Mouse (Mus musculus): ENCODE measurements around the gene Mdc1. TPM values are rescaled to one million over a fixed set of nuclear protein-coding genes. Genes with fewer than 3 reads are reported as not detected.

Mdc1 gene
- total RNA-seq, 2 experiments from 2014 or later: 16.9 to 18.4 TPM

DNA sequence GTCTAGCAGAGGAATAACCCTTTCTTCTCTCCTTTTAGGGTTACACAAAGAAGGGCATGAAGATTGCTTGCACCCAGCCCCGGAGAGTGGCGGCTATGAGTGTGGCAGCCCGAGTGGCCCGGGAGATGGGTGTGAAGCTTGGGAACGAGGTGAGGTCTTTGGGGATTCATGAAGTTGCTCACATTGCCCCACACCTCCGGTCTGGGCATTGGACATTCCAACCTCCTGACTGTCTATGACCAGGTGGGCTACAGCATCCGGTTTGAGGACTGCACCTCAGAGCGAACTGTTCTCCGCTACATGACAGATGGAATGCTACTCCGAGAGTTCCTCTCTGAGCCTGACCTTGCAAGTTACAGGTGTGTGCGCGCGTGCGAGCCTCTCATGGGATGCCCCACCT is 42.5 kb downstream of the Mdc1 start:
- TF ChIP-seq CTCF (conservative IDR thresholded peaks at IDR 0.05): no peak
- no peak overlapping the region for H3K27ac ChIP-seq
- DNase-seq (ENCODE audit: low spot score in 2 of 2): no peak
- H3K4me3 ChIP-seq: no peak overlapping the region

GRCm38 (mm10) chr17:35887725-35888124 is 46.4 kb downstream of the Mdc1 start:
- DNase-seq (ENCODE audit: low spot score in 2 of 2): no peak
- TF ChIP-seq CTCF (conservative IDR thresholded peaks at IDR 0.05): no peak
- H3K4me3 ChIP-seq: no peak overlapping the region
- H3K27ac ChIP-seq: no peak overlapping the region

DNA sequence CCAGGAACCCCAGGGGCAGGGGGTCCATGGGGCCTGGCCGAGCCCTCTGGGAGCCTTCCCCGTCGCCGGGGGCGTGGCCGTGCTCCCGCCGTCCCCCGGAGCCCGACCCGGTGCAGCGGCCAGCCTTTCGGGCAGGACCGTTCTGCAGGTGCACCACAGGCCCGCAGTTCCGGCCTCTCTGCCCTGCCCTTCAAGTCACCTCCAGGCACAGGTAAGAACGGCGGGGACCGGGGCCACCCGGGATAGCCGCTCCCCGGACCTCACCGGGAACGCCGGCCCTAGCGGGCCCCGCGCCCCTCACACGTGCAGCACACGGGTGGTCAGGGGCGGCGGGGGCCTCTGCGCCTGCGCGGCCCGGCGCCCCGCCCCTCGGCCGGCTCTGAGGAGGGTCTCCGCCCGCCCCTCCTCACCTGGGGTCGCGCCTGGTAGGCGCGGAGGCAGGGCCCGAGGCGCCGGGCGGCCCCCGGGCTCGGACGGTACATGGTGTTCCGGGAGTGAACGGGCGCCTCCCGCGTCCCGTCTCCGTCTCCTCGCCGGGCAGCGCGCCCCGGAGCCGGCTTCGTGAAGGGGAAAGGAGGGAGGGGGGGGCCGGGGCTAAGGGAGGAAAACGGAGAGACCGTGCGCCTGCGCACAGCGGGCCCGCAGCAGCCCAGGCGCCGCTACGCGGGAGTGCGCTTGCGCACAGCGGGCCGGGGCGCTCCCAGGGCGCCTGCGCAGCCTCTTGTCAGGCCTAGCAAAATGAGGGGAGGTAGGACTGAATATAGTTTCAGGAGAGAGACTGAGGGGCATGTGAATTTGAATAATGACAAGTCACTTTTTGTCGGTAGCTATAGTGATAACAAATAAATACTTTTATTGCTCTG is 55.7 kb downstream of the Mdc1 start, which contains the start of gene 2310061I04Rik:
Gene 2310061I04Rik, minus strand, starts transcription at position 651 of the 863 bp plus-strand sequence.
- H3K4me3 ChIP-seq: peak within 1 kb of the TSS; percentile 74
- peak; percentile 91 to 93 for DNase-seq (ENCODE audit: low spot score in 2 of 2)
- H3K27ac ChIP-seq: peak within 1 kb of the TSS; percentile 94
- TF ChIP-seq CTCF (conservative IDR thresholded peaks at IDR 0.05): no peak

GRCm38 (mm10) chr17:35897644-35898573 is 56.6 kb downstream of the Mdc1 start:
- peak overlapping the region; percentile 74 for H3K4me3 ChIP-seq
- peak overlapping the region; percentile 94 for H3K27ac ChIP-seq
- no peak for DNase-seq (ENCODE audit: low spot score in 2 of 2)
- TF ChIP-seq CTCF (conservative IDR thresholded peaks at IDR 0.05): no peak

DNA sequence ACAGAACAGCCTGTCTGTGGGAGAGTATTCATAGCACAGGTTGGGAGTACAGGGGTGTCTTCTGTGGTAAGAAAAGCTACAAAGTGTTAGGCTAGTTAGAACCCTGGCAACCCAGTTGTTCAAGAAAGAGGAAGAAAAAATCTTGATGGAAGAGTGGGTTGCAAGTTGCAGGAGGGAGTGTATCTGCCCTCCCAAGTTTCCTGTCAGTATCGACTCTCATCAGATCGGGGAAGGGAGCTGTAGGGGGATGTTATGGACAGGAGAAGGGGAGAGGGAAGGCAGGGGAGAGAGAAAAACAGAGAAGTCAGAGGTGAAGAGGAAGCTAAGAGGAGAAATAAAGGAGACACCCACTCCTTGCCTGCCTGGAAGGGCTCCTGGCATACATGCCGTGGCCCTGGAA is 59.3 kb downstream of the Mdc1 start:
- Histone ChIP-seq H3K27ac (no peak overlapping the region), H3K4me3 (no peak overlapping the region)
- DNase-seq (ENCODE audit: low spot score in 2 of 2): no peak
- no peak for TF ChIP-seq CTCF (conservative IDR thresholded peaks at IDR 0.05)

DNA sequence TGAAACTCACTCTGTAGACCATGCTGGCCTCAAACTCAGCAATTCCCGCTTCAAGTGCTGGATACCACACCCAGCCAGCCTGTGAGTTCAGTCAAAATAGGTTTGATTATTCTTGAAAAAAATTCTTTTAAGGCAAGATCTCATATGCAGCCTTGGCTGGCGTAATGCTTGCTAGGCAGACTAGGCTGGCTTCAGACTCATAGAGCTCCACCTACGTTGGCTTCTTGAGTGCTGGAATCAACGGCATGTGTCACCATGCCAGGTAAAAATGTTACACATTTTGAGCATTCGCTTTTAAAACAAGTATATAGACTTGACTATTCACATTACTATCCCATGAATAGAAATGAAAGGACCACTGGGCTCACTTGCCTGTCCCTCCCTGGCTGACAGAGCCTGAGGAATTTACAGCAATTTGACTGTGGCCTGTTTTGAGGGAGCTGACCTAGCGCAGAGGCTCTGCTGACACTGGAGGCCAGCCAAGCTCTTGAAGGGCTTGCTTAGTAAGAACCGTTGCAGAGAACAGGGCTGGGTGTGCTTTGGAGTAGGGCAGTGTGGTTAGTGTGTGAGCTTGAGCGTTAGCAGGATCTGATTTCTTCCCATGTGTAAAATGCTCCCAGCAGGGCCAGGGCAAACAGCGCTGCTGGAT is 62.2 kb downstream of the Mdc1 start:
- TF ChIP-seq CTCF (conservative IDR thresholded peaks at IDR 0.05): no peak
- DNase-seq (ENCODE audit: low spot score in 2 of 2): no peak
- Histone ChIP-seq H3K4me3 (no peak overlapping the region), H3K27ac (no peak overlapping the region)

- no peak for TF ChIP-seq CTCF (conservative IDR thresholded peaks at IDR 0.05)
- no peak for DNase-seq (ENCODE audit: low spot score in 2 of 2)
- H3K27ac ChIP-seq: no peak overlapping the region
- no peak overlapping the region for H3K4me3 ChIP-seq
Observed at GRCm38 (mm10) chr17:35903992-35904355, 62.7 kb downstream of the Mdc1 start.

- H3K4me3 ChIP-seq: no peak overlapping the region
- no peak for TF ChIP-seq CTCF (conservative IDR thresholded peaks at IDR 0.05)
- no peak for DNase-seq (ENCODE audit: low spot score in 2 of 2)
- no peak overlapping the region for H3K27ac ChIP-seq
Observed at GRCm38 (mm10) chr17:35905587-35905986, 64.3 kb downstream of the Mdc1 start.

DNA sequence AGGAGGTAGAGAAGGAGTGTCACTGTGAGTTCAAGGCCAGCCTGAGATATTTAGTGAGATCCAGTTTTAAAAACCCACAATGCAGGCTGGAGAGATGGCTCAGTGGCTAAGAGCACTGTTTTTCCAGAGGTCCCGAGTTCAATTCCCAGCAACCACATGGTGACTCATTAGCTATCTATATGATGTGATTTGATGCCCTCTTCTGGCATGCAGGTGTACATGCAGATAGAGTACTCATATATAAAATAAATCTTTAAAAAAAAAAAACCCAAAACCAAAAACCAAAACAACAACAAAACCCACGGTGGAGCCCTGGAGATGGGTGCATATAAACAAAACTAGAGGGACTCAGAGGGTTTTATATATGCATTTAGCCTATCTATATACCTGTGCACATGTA is 66.3 kb downstream of the Mdc1 start:
- DNase-seq (ENCODE audit: low spot score in 2 of 2): no peak
- Histone ChIP-seq H3K27ac (no peak overlapping the region), H3K4me3 (no peak overlapping the region)
- TF ChIP-seq CTCF (conservative IDR thresholded peaks at IDR 0.05): peak; percentile 60

Small RNAs within 50 kb of the gene (microRNA-seq; reads per million reads assigned to microRNA genes)
- 0.18 to 0.32 reads per million in 2 experiments for gene Gm28033

Other genes starting within 250 kb of the Mdc1 start
- not detected for gene Sfta2, start 240.0 kb upstream of the Mdc1 start, total RNA-seq (2021)
- not detected for gene Gm9573, start 214.9 kb upstream of the Mdc1 start, total RNA-seq (2021)
- not detected for gene Mucl3, start 197.8 kb upstream of the Mdc1 start, total RNA-seq (2021)
- gene Vars2, start 173.9 kb upstream of the Mdc1 start, total RNA-seq (2021): 10 to 100 TPM; 32.4 to 47.3 TPM
- 10 to 100 TPM; 29.9 to 35.3 TPM for gene Gtf2h4, start 167.8 kb upstream of the Mdc1 start, total RNA-seq (2021)
- 10 to 100 TPM; 54.3 to 61.0 TPM for gene Ddr1, start 136.9 kb upstream of the Mdc1 start, total RNA-seq (2021)
- gene Ier3, start 19.8 kb upstream of the Mdc1 start, total RNA-seq (2021): 1 to 10 TPM; 5.0 to 6.1 TPM
- 100 to 1,000 TPM; 124 to 128 TPM for gene Flot1, start 18.3 kb upstream of the Mdc1 start, total RNA-seq (2021)
- 100 to 1,000 TPM; 355 to 363 TPM for gene Tubb5, start 3.2 kb upstream of the Mdc1 start, total RNA-seq (2021)
- 1 to 10 TPM; 1.7 to 1.8 TPM for gene Nrm, start 19.8 kb downstream of the Mdc1 start, total RNA-seq (2021)
- 1 to 10 TPM; 8.7 to 9.8 TPM for gene Ppp1r18, start 24.1 kb downstream of the Mdc1 start, total RNA-seq (2021)
- 10 to 100 TPM; 28.1 to 31.3 TPM for gene Dhx16, start 38.3 kb downstream of the Mdc1 start, total RNA-seq (2021)
- gene 2310061I04Rik, start 55.9 kb downstream of the Mdc1 start, total RNA-seq (2021): 10 to 100 TPM; 53.4 to 62.4 TPM
- gene Atat1, start 68.6 kb downstream of the Mdc1 start, total RNA-seq (2021): 10 to 100 TPM; 58.7 to 64.8 TPM
- 10 to 100 TPM; 36.3 to 43.0 TPM for gene Mrps18b, start 74.9 kb downstream of the Mdc1 start, total RNA-seq (2021)
- 10 to 100 TPM; 83.2 to 83.8 TPM for gene Ppp1r10, start 74.9 kb downstream of the Mdc1 start, total RNA-seq (2021)
- 10 to 100 TPM; 69.9 to 77.3 TPM for gene Abcf1, start 128.2 kb downstream of the Mdc1 start, total RNA-seq (2021)
- 100 to 1,000 TPM; 140 to 147 TPM for gene Gnl1, start 138.3 kb downstream of the Mdc1 start, total RNA-seq (2021)
- gene Prr3, start 138.7 kb downstream of the Mdc1 start, total RNA-seq (2021): 10 to 100 TPM; 45.8 to 50.7 TPM
- 1 to 10 TPM; 1.7 to 2.4 TPM for gene H2-T24, start 179.0 kb downstream of the Mdc1 start, total RNA-seq (2021)
- gene H2-T23, start 191.3 kb downstream of the Mdc1 start, total RNA-seq (2021): 1 to 10 TPM; 5.2 to 6.0 TPM
- gene H2-T22, start 201.2 kb downstream of the Mdc1 start, total RNA-seq (2021): 10 to 100 TPM in 1 of 2 experiments, 1 to 10 TPM in 1; 9.1 to 10.3 TPM
- not detected for gene Gm6034, start 201.4 kb downstream of the Mdc1 start, total RNA-seq (2021)
- gene Gm11127, start 216.9 kb downstream of the Mdc1 start, total RNA-seq (2021): 1 to 10 TPM; 1.6 to 1.7 TPM